Mouse (Mus musculus) left cerebral cortex, postnatal 14 days (tissue): ENCODE measurements around the gene B430305J03Rik. TPM values are rescaled to one million over a fixed set of nuclear protein-coding genes. Genes with fewer than 3 reads are reported as not detected.

Experiments used
- DNase-seq, 2 experiments: peaks; one replicate each; pipeline ENCODE4 v3.0.0; 2021 to 2022; ENCODE audit warnings: low spot score in 2 of 2, mixed read lengths in 1 of 2
- intact Hi-C: fragments of 180-260 bp; cut with DNase I; formaldehyde crosslinking; loops from one replicate; pipeline ENCODE4 v1.15.1; 2025
- long read RNA-seq, 2 experiments: library from polyadenylated mRNA; stranded (forward); transcript quantifications; one replicate each; pipeline ENCODE4 v2.0.0; 2021
- total RNA-seq, 2 experiments: library from RNA; stranded (reverse); gene quantifications; 2 replicates each; pipeline ENCODE4 v1.2.3; 2021

The B430305J03Rik gene
- 1 to 10 TPM; 1.8 to 2.4 TPM for total RNA-seq
- long read RNA-seq, experiment 1: 0 reads
- long read RNA-seq, experiment 2, partial matches to known transcripts: 0 of 1 reads
- long read RNA-seq, experiment 2, other reads (novel, unspliced or antisense): 0 of 1 reads

- DNase-seq: peak in 1 of 2 experiments; percentile 14
- intact Hi-C loops: loop anchor here (5.0 kb wide), 1 partner anchor 826 kb away; no protein-coding TSS in a partner anchor
Measured at GRCm38 (mm10) chr3:61365779-61366373, at the start of gene B430305J03Rik. TSS of gene B430305J03Rik (minus strand) at chr3:61365951.

GRCm38 (mm10) chr3:61409683-61410082 lies 43.9 kb upstream of the B430305J03Rik start:
- no peak for DNase-seq
- intact Hi-C loops: no loop called here

- intact Hi-C loops: no loop called here
- DNase-seq: no peak
Measured at GRCm38 (mm10) chr3:61406921-61407320, 41.2 kb upstream of the B430305J03Rik start.

GRCm38 (mm10) chr3:61400823-61401387 lies 35.2 kb upstream of the B430305J03Rik start:
- no peak for DNase-seq
- intact Hi-C loops: no loop called here

GRCm38 (mm10) chr3:61396728-61397127 lies 31.0 kb upstream of the B430305J03Rik start:
- intact Hi-C loops: no loop called here
- DNase-seq: no peak

GRCm38 (mm10) chr3:61395382-61395781 lies 29.6 kb upstream of the B430305J03Rik start:
- no peak for DNase-seq
- intact Hi-C loops: no loop called here

GRCm38 (mm10) chr3:61393520-61393919 lies 27.8 kb upstream of the B430305J03Rik start:
- no peak for DNase-seq
- intact Hi-C loops: no loop called here

GRCm38 (mm10) chr3:61392881-61393280 lies 27.1 kb upstream of the B430305J03Rik start:
- intact Hi-C loops: no loop called here
- no peak for DNase-seq

- intact Hi-C loops: no loop called here
Measured at GRCm38 (mm10) chr3:61391564-61391963, 25.8 kb upstream of the B430305J03Rik start.

GRCm38 (mm10) chr3:61386368-61386767 lies 20.6 kb upstream of the B430305J03Rik start:
- no peak for DNase-seq
- intact Hi-C loops: no loop called here

More at GRCm38 (mm10) chr3:61391564-61391963, 25.8 kb upstream of the B430305J03Rik start:
- DNase-seq: no peak

- intact Hi-C loops: no loop called here
- DNase-seq: no peak
Measured at GRCm38 (mm10) chr3:61376001-61376400, 10.2 kb upstream of the B430305J03Rik start.

GRCm38 (mm10) chr3:61368446-61368845 lies 2.7 kb upstream of the B430305J03Rik start:
- intact Hi-C loops: loop anchor here (5.0 kb wide), 1 partner anchor 824 kb away; no protein-coding TSS in a partner anchor
- no peak for DNase-seq

- intact Hi-C loops: loop anchor here (5.0 kb wide), 2 partner anchors 98 to 827 kb away; no protein-coding TSS in a partner anchor
- peak; percentile 44 to 51 for DNase-seq
Measured at GRCm38 (mm10) chr3:61364978-61365778, 573 bp downstream of the B430305J03Rik start.

- no peak for DNase-seq
- intact Hi-C loops: loop anchor here (5.0 kb wide), 1 partner anchor 97 kb away; no protein-coding TSS in a partner anchor
Measured at GRCm38 (mm10) chr3:61364661-61364977, 1.1 kb downstream of the B430305J03Rik start.

- peak; percentile 96 for DNase-seq
- intact Hi-C loops: loop anchor here (5.0 kb wide), 1 partner anchor 97 kb away; no protein-coding TSS in a partner anchor
Measured at GRCm38 (mm10) chr3:61363989-61364660, 1.6 kb downstream of the B430305J03Rik start.

- intact Hi-C loops: loop anchor here (5.0 kb wide), 1 partner anchor 96 kb away; no protein-coding TSS in a partner anchor
- DNase-seq: peak; percentile 94 to 99
Measured at GRCm38 (mm10) chr3:61363161-61363988, 2.4 kb downstream of the B430305J03Rik start.

GRCm38 (mm10) chr3:61362821-61363160 lies 3.0 kb downstream of the B430305J03Rik start:
- intact Hi-C loops: loop anchor here (5.0 kb wide), 1 partner anchor 95 kb away; no protein-coding TSS in a partner anchor
- DNase-seq: no peak

- DNase-seq: no peak
- intact Hi-C loops: loop anchor here (5.0 kb wide), 1 partner anchor 94 kb away; no protein-coding TSS in a partner anchor
Measured at GRCm38 (mm10) chr3:61361338-61361737, 4.4 kb downstream of the B430305J03Rik start, which contains the start of gene Rap2b. TSS of gene Rap2b (plus strand) at chr3:61361638.
